Mouse (Mus musculus) C2C12 (cell line): ENCODE data around the gene Stx6. TPM values are rescaled to one million over a fixed set of nuclear protein-coding genes. Genes with fewer than 3 reads are reported as not detected.
A peak's percentile ranks its signal among the peaks of the same experiment; 100 is the strongest.

Experiments used
- H3K27me3 ChIP-seq: one replicate; pipeline ENCODE4 v1.6.1; 2011; ENCODE audit not compliant: control insufficient read depth, insufficient read depth, insufficient read length
- H3K36me3 ChIP-seq: one replicate; pipeline ENCODE4 v1.6.1; 2011; ENCODE audit not compliant: control insufficient read depth, insufficient read depth
- H3K4me3 ChIP-seq: one replicate; pipeline ENCODE4 v1.5.1; 2011; ENCODE audit warnings: mild to moderate bottlenecking, control low read depth; ENCODE audit not compliant: poor library complexity, insufficient read depth, severe bottlenecking
- H3K79me2 ChIP-seq: one replicate; pipeline ENCODE4 v1.6.1; 2011; ENCODE audit not compliant: control insufficient read depth, insufficient read depth
- H3K79me3 ChIP-seq: one replicate; pipeline ENCODE4 v1.6.1; 2011; ENCODE audit warnings: low read depth, control low read depth
- H3ac ChIP-seq: one replicate; pipeline ENCODE3; 2011; ENCODE audit warnings: low read depth; ENCODE audit not compliant: control insufficient read depth, insufficient read length
- CEBPB ChIP-seq: IDR thresholded peaks from one replicate; pipeline ENCODE4 v1.6.1; 2011; ENCODE audit warnings: low read depth, mild to moderate bottlenecking, control low read depth, moderate library complexity
- CTCF ChIP-seq: IDR thresholded peaks from one replicate; pipeline ENCODE4 v1.5.1; 2011; ENCODE audit not compliant: control insufficient read depth, insufficient read depth, insufficient read length
- FOSL1 ChIP-seq: IDR thresholded peaks from one replicate; pipeline ENCODE4 v1.8.0; 2011; ENCODE audit warnings: mild to moderate bottlenecking, low read length; ENCODE audit not compliant: poor library complexity, insufficient read depth, severe bottlenecking
- MAX ChIP-seq: IDR thresholded peaks from one replicate; pipeline ENCODE4 v1.6.1; 2011; ENCODE audit warnings: mild to moderate bottlenecking, control low read depth
- MYOD1 ChIP-seq: IDR thresholded peaks from one replicate; pipeline ENCODE4 v1.6.1; 2011; ENCODE audit warnings: low read depth; ENCODE audit not compliant: control insufficient read depth, insufficient read length
- MYOG ChIP-seq: IDR thresholded peaks from one replicate; pipeline ENCODE4 v1.6.1; 2011; ENCODE audit not compliant: control insufficient read depth, insufficient read length; ENCODE audit errors: extremely low read depth
- USF1 ChIP-seq: IDR thresholded peaks from one replicate; pipeline ENCODE4 v1.6.1; 2011; ENCODE audit warnings: low read depth, mild to moderate bottlenecking, control low read depth, moderate library complexity
- polyA plus RNA-seq: library from polyadenylated mRNA; unstranded; fragments of >200 nt; fragmentation: generic; extraction: Trizol; gene quantifications from one replicate; pipeline ENCODE4 v1.2.1, GENCODE M21; 2012; ENCODE audit warnings: missing spikeins

Stx6 gene
- polyA plus RNA-seq, 1 experiment = 30.5 TPM

GRCm38 (mm10) chr1:155119719-155120118 is 38.8 kb upstream of the Stx6 start:
- H3K36me3 ChIP-seq = no peaks in the 10 kb centered on the region
- H3K79me3 ChIP-seq = no peaks in the 10 kb centered on the region
- H3K27me3 ChIP-seq = no peaks in the 10 kb centered on the region
- TF ChIP-seq USF1 (no peak), MAX (no peak), MYOD1 (no peak)
- H3K4me3 ChIP-seq = no peak overlapping the region
- H3ac ChIP-seq = no peak overlapping the region
- H3K79me2 ChIP-seq = no peaks in the 10 kb centered on the region

- TF ChIP-seq FOSL1 = no peak
- peak; percentile 58 for TF ChIP-seq CEBPB
- no peak overlapping the region for H3K4me3 ChIP-seq
- H3K79me3 ChIP-seq = no peaks in the 10 kb centered on the region
- H3K79me2 ChIP-seq = no peaks in the 10 kb centered on the region
- H3ac ChIP-seq = no peak overlapping the region
- H3K36me3 ChIP-seq = no peaks in the 10 kb centered on the region
- no peaks in the 10 kb centered on the region for H3K27me3 ChIP-seq
These were observed 36.3 kb upstream of the Stx6 start for GRCm38 (mm10) chr1:155121977-155122939.

GRCm38 (mm10) chr1:155124397-155124796 is 34.1 kb upstream of the Stx6 start:
- H3K4me3 ChIP-seq = no peak overlapping the region

GRCm38 (mm10) chr1:155126716-155127115 is 31.8 kb upstream of the Stx6 start:
- H3ac ChIP-seq = no peak overlapping the region
- H3K79me3 ChIP-seq = no peaks in the 10 kb centered on the region

More at GRCm38 (mm10) chr1:155124397-155124796, 34.1 kb upstream of the Stx6 start:
- H3ac ChIP-seq = no peak overlapping the region
- H3K79me3 ChIP-seq = no peaks in the 10 kb centered on the region
- no peaks in the 10 kb centered on the region for H3K36me3 ChIP-seq
- H3K27me3 ChIP-seq = no peaks in the 10 kb centered on the region
- TF ChIP-seq MYOD1 = no peak
- TF ChIP-seq MAX = no peak
- no peak for TF ChIP-seq FOSL1
- TF ChIP-seq USF1 = no peak
- no peak for TF ChIP-seq CTCF
- no peak for TF ChIP-seq CEBPB
- H3K79me2 ChIP-seq = no peaks in the 10 kb centered on the region

GRCm38 (mm10) chr1:155127429-155127934 is 31.0 kb upstream of the Stx6 start:
- H3K27me3 ChIP-seq = no peaks in the 10 kb centered on the region
- H3K36me3 ChIP-seq = no peaks in the 10 kb centered on the region
- no peaks in the 10 kb centered on the region for H3K79me3 ChIP-seq
- H3K79me2 ChIP-seq = no peaks in the 10 kb centered on the region
- no peak overlapping the region for H3K4me3 ChIP-seq
- H3ac ChIP-seq = no peak overlapping the region
- TF ChIP-seq CEBPB = no peak
- no peak for TF ChIP-seq FOSL1
- TF ChIP-seq MYOD1 = no peak
- no peak for TF ChIP-seq USF1
- TF ChIP-seq MAX = no peak
- no peak for TF ChIP-seq MYOG
- TF ChIP-seq CTCF = no peak

More at GRCm38 (mm10) chr1:155126716-155127115, 31.8 kb upstream of the Stx6 start:
- H3K79me2 ChIP-seq = no peaks in the 10 kb centered on the region
- H3K27me3 ChIP-seq = no peaks in the 10 kb centered on the region
- no peak for TF ChIP-seq FOSL1
- TF ChIP-seq CTCF = no peak
- no peak for TF ChIP-seq MAX
- TF ChIP-seq MYOG = no peak
- TF ChIP-seq MYOD1 = no peak
- TF ChIP-seq USF1 = no peak
- TF ChIP-seq CEBPB = no peak
- no peaks in the 10 kb centered on the region for H3K36me3 ChIP-seq
- no peak overlapping the region for H3K4me3 ChIP-seq

- Histone ChIP-seq H3K27me3 (no peaks in the 10 kb centered on the region), H3ac (no peak overlapping the region), H3K36me3 (no peaks in the 10 kb centered on the region), H3K79me2 (no peaks in the 10 kb centered on the region), H3K4me3 (no peak overlapping the region), H3K79me3 (no peaks in the 10 kb centered on the region)
- TF ChIP-seq MYOG (no peak), USF1 (no peak)
These were observed 23.6 kb upstream of the Stx6 start for GRCm38 (mm10) chr1:155134866-155135265.
